Mouse (Mus musculus): ENCODE results near the gene Irs1. TPM values are rescaled to one million over a fixed set of nuclear protein-coding genes. Genes with fewer than 3 reads are reported as not detected.

The Irs1 gene
- polyA plus RNA-seq, 1 experiment from 2014 or later, result 1.4 TPM

DNA sequence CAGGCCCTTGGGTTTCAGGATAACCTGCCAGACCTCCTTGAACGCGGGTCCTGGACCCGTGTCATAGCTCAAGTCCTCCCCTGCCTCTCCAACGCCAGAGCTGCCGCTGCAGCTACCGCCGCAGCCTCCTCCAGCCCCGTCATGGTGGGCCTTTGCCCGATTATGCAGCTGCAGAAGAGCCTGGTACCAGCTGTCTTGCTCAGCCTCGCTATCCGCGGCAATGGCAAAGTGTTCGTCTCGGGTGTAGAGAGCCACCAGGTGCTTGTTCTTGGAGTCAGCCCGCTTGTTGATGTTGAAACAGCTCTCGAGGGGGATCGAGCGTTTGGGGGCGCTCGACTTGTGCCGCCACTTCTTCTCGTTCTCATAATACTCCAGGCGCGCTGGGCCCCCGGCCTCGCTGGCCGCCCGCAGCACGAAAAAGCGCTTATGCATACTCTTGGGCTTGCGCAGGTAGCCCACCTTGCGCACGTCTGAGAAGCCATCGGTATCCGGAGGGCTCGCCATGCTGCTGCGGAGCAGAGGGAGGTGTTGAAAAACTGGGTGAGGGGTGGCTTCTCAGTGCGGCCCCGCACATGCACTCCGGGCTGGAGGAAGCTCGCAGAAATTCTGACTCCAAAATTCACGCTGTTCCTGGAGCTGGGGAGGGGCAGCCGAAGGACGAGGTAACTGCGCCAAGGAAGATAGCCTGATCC is 1.1 kb downstream of the Irs1 start:
- WGBS (ENCODE audit: insufficient replicate concordance), result 1% methylated on average over 45 of the region's 45 CpGs
- Histone ChIP-seq H3K4me1 (ENCODE audit: insufficient read depth) (peaks cover 17% of the 10 kb centered on the region), H3K4me2 (ENCODE audit: low read depth, low read length) (peak overlapping the region; percentile 82), H3K27ac (ENCODE audit: low read depth) (peak overlapping the region; percentile 79), H3K9ac (replicated peaks) (peak overlapping the region; percentile 67), H3K36me3 (replicated peaks; ENCODE audit: insufficient read depth, low read length) (no peaks in the 10 kb centered on the region), H3K4me3 (ENCODE audit: low read depth, low read length) (peak overlapping the region; percentile 59), H3K9me3 (ENCODE audit: low read length) (no peaks in the 10 kb centered on the region), H3K27me3 (ENCODE audit: insufficient read depth, low read length) (peaks cover 36% of the 10 kb centered on the region)
- DNase-seq, result peak; percentile 51
- TF ChIP-seq EP300 (IDR thresholded peaks at IDR 0.05; ENCODE audit: low read depth) (no peak), CTCF (IDR thresholded peaks at IDR 0.05; ENCODE audit: low read depth) (peak; percentile 35; the same call in 1 of the 2 replicates)
- ATAC-seq, result no peak

DNA sequence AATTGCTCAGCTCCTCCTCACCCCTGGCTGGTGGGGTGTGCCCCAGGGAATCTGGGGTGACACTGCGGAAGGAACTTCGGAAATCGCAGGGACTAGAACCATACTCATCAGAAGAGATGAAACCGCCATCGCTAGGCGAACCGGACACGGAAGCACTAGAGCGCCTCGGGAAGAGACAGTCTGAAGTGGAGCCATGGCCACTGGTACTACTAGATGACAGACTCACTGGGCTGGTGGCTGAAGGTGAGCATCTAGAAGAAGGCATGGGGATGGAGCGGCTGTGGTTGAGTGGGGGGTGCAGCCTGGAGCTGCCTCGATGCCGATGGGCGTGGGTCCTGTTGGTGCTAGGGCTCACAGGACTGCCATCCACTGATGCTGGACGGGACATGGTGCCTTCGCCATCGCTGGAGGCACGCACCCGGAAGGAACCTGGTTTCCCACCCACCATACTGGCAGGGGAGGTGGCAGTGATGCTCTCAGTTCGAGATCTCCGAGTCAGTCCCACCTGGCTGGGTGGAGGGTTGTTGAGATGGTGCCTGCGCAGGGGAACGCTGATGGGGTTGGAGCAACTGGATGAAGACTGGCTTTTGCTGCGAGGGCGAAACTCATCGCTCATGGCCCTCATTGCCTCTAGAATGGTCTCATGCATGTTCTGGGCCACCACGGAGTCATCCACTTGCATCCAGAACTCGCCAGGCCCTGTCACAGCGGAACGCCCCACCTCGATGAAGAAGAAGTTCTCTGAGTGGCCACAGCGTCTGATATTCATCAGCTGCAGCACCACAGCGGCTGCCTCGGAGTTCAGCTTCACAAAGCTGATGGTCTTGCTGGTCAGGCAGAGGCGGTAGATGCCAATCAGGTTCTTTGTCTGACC is 1.9 kb downstream of the Irs1 start:
- H3K27ac ChIP-seq (ENCODE audit: low read depth), result peak overlapping the region; percentile 79; the same call in 1 of the 2 replicates
- ATAC-seq (no peak), DNase-seq (no peak)
- 67% methylated on average over 35 of the region's 35 CpGs for WGBS (ENCODE audit: insufficient replicate concordance)
- H3K9ac ChIP-seq (replicated peaks), result peak overlapping the region; percentile 67
- TF ChIP-seq CTCF (IDR thresholded peaks at IDR 0.05; ENCODE audit: low read depth) (no peak), EP300 (IDR thresholded peaks at IDR 0.05; ENCODE audit: low read depth) (no peak)
- H3K4me3 ChIP-seq (ENCODE audit: low read depth, low read length), result peak overlapping the region; percentile 59
- H3K4me1 ChIP-seq (ENCODE audit: insufficient read depth), result peaks cover 17% of the 10 kb centered on the region
- peaks cover 36% of the 10 kb centered on the region for H3K27me3 ChIP-seq (ENCODE audit: insufficient read depth, low read length)
- no peaks in the 10 kb centered on the region for H3K36me3 ChIP-seq (replicated peaks; ENCODE audit: insufficient read depth, low read length)
- H3K4me2 ChIP-seq (ENCODE audit: low read depth, low read length), result peak overlapping the region; percentile 82
- no peaks in the 10 kb centered on the region for H3K9me3 ChIP-seq (ENCODE audit: low read length)

GRCm38 (mm10) chr1:82288421-82288990 is 2.7 kb downstream of the Irs1 start:
- peaks cover 20% of the 10 kb centered on the region for H3K4me1 ChIP-seq (ENCODE audit: insufficient read depth)
- H3K36me3 ChIP-seq (replicated peaks; ENCODE audit: insufficient read depth, low read length), result no peaks in the 10 kb centered on the region
- H3K9ac ChIP-seq (replicated peaks), result no peak overlapping the region
- ATAC-seq, result no peak
- 82% methylated on average over 18 of the region's 18 CpGs for WGBS (ENCODE audit: insufficient replicate concordance)
- TF ChIP-seq CTCF (IDR thresholded peaks at IDR 0.05; ENCODE audit: low read depth), result peak; percentile 22; the same call in 1 of the 2 replicates
- TF ChIP-seq EP300 (IDR thresholded peaks at IDR 0.05; ENCODE audit: low read depth), result no peak
- no peak overlapping the region for H3K27ac ChIP-seq (ENCODE audit: low read depth)
- DNase-seq, result no peak
- peak overlapping the region; percentile 9; the same call in 1 of the 2 replicates for H3K4me2 ChIP-seq (ENCODE audit: low read depth, low read length)
- peaks cover 36% of the 10 kb centered on the region for H3K27me3 ChIP-seq (ENCODE audit: insufficient read depth, low read length)
- H3K4me3 ChIP-seq (ENCODE audit: low read depth, low read length), result no peak overlapping the region
- no peaks in the 10 kb centered on the region for H3K9me3 ChIP-seq (ENCODE audit: low read length)

- TF ChIP-seq CTCF (IDR thresholded peaks at IDR 0.05; ENCODE audit: low read depth), result no peak
- no peak for TF ChIP-seq EP300 (IDR thresholded peaks at IDR 0.05; ENCODE audit: low read depth)
- Histone ChIP-seq H3K27me3 (ENCODE audit: insufficient read depth, low read length) (peaks cover 32% of the 10 kb centered on the region), H3K4me3 (ENCODE audit: low read depth, low read length) (no peak overlapping the region), H3K4me1 (ENCODE audit: insufficient read depth) (peaks cover 23% of the 10 kb centered on the region), H3K4me2 (ENCODE audit: low read depth, low read length) (peak overlapping the region; percentile 88), H3K27ac (ENCODE audit: low read depth) (no peak overlapping the region), H3K36me3 (replicated peaks; ENCODE audit: insufficient read depth, low read length) (no peaks in the 10 kb centered on the region), H3K9ac (replicated peaks) (no peak overlapping the region), H3K9me3 (ENCODE audit: low read length) (no peaks in the 10 kb centered on the region)
- 87% methylated on average over 16 of the region's 16 CpGs for whole genome bisulfite sequencing (ENCODE audit: insufficient replicate concordance)
- no peak for DNase-seq
- ATAC-seq, result no peak
Observed at GRCm38 (mm10) chr1:82287776-82288325, 3.4 kb downstream of the Irs1 start.

- no peaks in the 10 kb centered on the region for H3K9me3 ChIP-seq (ENCODE audit: low read length)
- peaks cover 22% of the 10 kb centered on the region for H3K4me1 ChIP-seq (ENCODE audit: insufficient read depth)
- 62% methylated on average over 22 of the region's 22 CpGs for WGBS (ENCODE audit: insufficient replicate concordance)
- H3K4me3 ChIP-seq (ENCODE audit: low read depth, low read length), result peak overlapping the region; percentile 36
- peak overlapping the region; percentile 88 for H3K4me2 ChIP-seq (ENCODE audit: low read depth, low read length)
- TF ChIP-seq CTCF (IDR thresholded peaks at IDR 0.05; ENCODE audit: low read depth) (no peak), EP300 (IDR thresholded peaks at IDR 0.05; ENCODE audit: low read depth) (no peak)
- no peak overlapping the region for H3K27ac ChIP-seq (ENCODE audit: low read depth)
- H3K9ac ChIP-seq (replicated peaks), result peak overlapping the region; percentile 59
- H3K36me3 ChIP-seq (replicated peaks; ENCODE audit: insufficient read depth, low read length), result no peaks in the 10 kb centered on the region
- H3K27me3 ChIP-seq (ENCODE audit: insufficient read depth, low read length), result peaks cover 26% of the 10 kb centered on the region
- ATAC-seq, result no peak
- no peak for DNase-seq
Observed at GRCm38 (mm10) chr1:82287052-82287775, 4.0 kb downstream of the Irs1 start.

Data from liver, postnatal 0 days (tissue).